Mouse (Mus musculus) lung, adult 2 months (tissue): ENCODE measurements around the gene Get4.

ENCODE experiments used
- CTCF ChIP-seq: fragments of 200-500 bp; IDR thresholded peaks from 2 replicates; pipeline ENCODE4 v1.5.1; 2011; ENCODE audit warnings: mild to moderate bottlenecking, low read length, control low read depth; ENCODE audit not compliant: insufficient read depth
- POLR2A ChIP-seq: fragments of 200-500 bp; IDR thresholded peaks from 2 replicates; pipeline ENCODE4 v1.6.1; 2011; ENCODE audit warnings: low read depth, mild to moderate bottlenecking, control low read depth, low read length, borderline replicate concordance; ENCODE audit errors: extremely low read depth

DNA sequence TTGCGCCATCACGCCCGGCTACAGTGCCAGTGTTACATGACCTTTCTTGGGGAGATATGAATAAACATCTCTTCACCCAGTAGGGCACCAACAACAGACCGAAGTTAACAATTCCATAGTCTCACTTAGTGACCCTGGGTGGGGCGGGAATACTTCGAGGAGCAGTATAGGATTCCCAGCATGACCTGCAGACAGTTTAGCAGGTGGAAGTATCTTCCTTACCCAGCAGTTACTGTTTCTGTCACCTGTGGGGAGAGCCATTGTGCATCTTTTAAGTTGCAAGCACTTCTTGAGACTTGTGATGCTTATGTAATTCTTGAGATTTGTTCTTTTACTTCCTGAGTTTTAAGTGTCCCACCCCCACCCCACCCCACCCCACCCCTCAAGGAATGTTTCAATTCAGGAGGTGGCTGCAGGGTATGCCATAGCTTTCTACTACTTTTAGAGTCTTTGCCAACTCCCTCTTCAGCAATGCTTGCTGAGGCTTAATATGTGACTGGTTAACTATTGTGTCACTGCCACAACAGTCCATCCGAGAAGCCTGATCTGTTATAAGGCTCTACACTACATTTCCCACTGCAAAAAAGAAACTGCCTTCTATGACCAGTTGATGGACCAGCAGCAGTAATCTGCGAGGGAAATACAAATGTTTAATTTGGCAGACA is 6.4 kb downstream of the Get4 start:
- TF ChIP-seq CTCF (no peak), POLR2A (no peak)
